Mouse (Mus musculus) thymus, adult 2 months (tissue): ENCODE results near the gene Gmpr.

Source experiments
- CTCF ChIP-seq: fragments of 200-500 bp; IDR thresholded peaks from 2 replicates; pipeline ENCODE4 v1.5.1; 2012; ENCODE audit warnings: mild to moderate bottlenecking, control low read depth, low read length, moderate library complexity, borderline replicate concordance; ENCODE audit not compliant: control insufficient read depth, poor library complexity, insufficient read depth; ENCODE audit errors: extremely low read depth
- POLR2A ChIP-seq: fragments of 200-500 bp; IDR thresholded peaks from 2 replicates; pipeline ENCODE4 v1.6.1; 2012; ENCODE audit warnings: mild to moderate bottlenecking, low read length, control low read depth, moderate library complexity; ENCODE audit not compliant: control insufficient read depth, poor library complexity, insufficient read depth; ENCODE audit errors: extremely low read depth

- TF ChIP-seq CTCF (no peak), POLR2A (no peak)
These were observed 7.9 kb upstream of the Gmpr start for GRCm38 (mm10) chr13:45499391-45499790.
